Comparison of ENCODE assay signal across 10 mouse cellular contexts in genomic region chr7:110981036-110981435, GRCm38 (mm10). TPM values are rescaled to one million over a fixed set of nuclear protein-coding genes. Genes with fewer than 3 reads are reported as not detected.
A peak's percentile ranks its signal among the peaks of the same experiment; 100 is the strongest.
DNase-seq lines count a peak whose midpoint lies in the region; ATAC-seq and TF ChIP-seq lines count a peak whose summit lies in the region.
"Had no signal": no experiment of that assay in that cellular context is flagged by ENCODE, and none has a peak within 500 bp of the region (broad histone marks: within the 10 kb centered on the region; RNA-seq: fewer than 3 reads in every experiment).

No protein-coding gene starts in this region.

- TF ChIP-seq CTCF in lung, embryonic 14.5 days (IDR thresholded peaks at IDR 0.05; ENCODE audit: low read depth) = no peak
- no peak for TF ChIP-seq CTCF in lung, adult 2 months (IDR thresholded peaks at IDR 0.05; ENCODE audit: insufficient read depth, low read length)

- peak overlapping the region; percentile 28 for H3K4me3 ChIP-seq in lung, embryonic 14.5 days (ENCODE audit: low read depth, low read length)
- H3K4me3 ChIP-seq in lung, adult 2 months (replicated peaks; ENCODE audit: extremely low read depth, low read depth, low read length) = no peak overlapping the region
- H3K4me3 ChIP-seq in intestine, embryonic 15.5 days (replicated peaks) = peak overlapping the region; percentile 34
- H3K4me3 ChIP-seq: hindbrain, embryonic 13.5 days had no signal

- no peaks in the 10 kb centered on the region for H3K27me3 ChIP-seq in lung, embryonic 14.5 days (ENCODE audit: insufficient read depth, low read length)
- H3K27me3 ChIP-seq in intestine, embryonic 15.5 days (replicated peaks) = no peaks in the 10 kb centered on the region
- H3K27me3 ChIP-seq: hindbrain, embryonic 13.5 days had no signal

- no peak for TF ChIP-seq POLR2A in lung, adult 2 months (IDR thresholded peaks at IDR 0.05; ENCODE audit: borderline replicate concordance, extremely low read depth, low read depth, low read length)

- peak overlapping the region; percentile 52 for H3K4me2 ChIP-seq in lung, embryonic 14.5 days
- peak overlapping the region; percentile 58 for H3K4me2 ChIP-seq in intestine, embryonic 15.5 days (replicated peaks)
- H3K4me2 ChIP-seq: hindbrain, embryonic 13.5 days had no signal

- no peaks in the 10 kb centered on the region for H3K36me3 ChIP-seq in lung, embryonic 14.5 days (ENCODE audit: insufficient read depth)
- no peaks in the 10 kb centered on the region for H3K36me3 ChIP-seq in intestine, embryonic 15.5 days
- H3K36me3 ChIP-seq: hindbrain, embryonic 13.5 days had no signal

- H3K9ac ChIP-seq in lung, embryonic 14.5 days = no peak overlapping the region
- H3K9ac ChIP-seq in intestine, embryonic 15.5 days = peak overlapping the region; percentile 38
- H3K9ac ChIP-seq: hindbrain, embryonic 13.5 days had no signal

- no peaks in the 10 kb centered on the region for H3K9me3 ChIP-seq in lung, embryonic 14.5 days (ENCODE audit: low read depth, low read length)
- H3K9me3 ChIP-seq in intestine, embryonic 15.5 days = no peaks in the 10 kb centered on the region
- H3K9me3 ChIP-seq: hindbrain, embryonic 13.5 days had no signal

- 18% methylated on average over 8 of the region's 8 CpGs for WGBS in lung, embryonic 14.5 days
- WGBS in lung, adult 2 months = 30% methylated on average over 8 of the region's 8 CpGs
- WGBS in intestine, embryonic 15.5 days = 29% methylated on average over 8 of the region's 8 CpGs

- peak overlapping the region; percentile 93 for H3K27ac ChIP-seq in lung, embryonic 14.5 days (ENCODE audit: low read depth)
- H3K27ac ChIP-seq in intestine, embryonic 15.5 days = peak overlapping the region; percentile 98
- H3K27ac ChIP-seq: hindbrain, embryonic 13.5 days had no signal

- H3K4me1 ChIP-seq in lung, embryonic 14.5 days (ENCODE audit: insufficient read depth) = peaks cover 26% of the 10 kb centered on the region
- peaks cover 11% of the 10 kb centered on the region for H3K4me1 ChIP-seq in lung, adult 2 months (ENCODE audit: control insufficient read depth, insufficient read depth, low read length)
- peaks cover 25% of the 10 kb centered on the region for H3K4me1 ChIP-seq in intestine, embryonic 15.5 days (replicated peaks)

- DNase-seq in gastrocnemius, postnatal 10 days = peak; percentile 19
- DNase-seq in gastrocnemius, postnatal 4 days (ENCODE audit: low spot score in 2 of 2) = no peak
- DNase-seq in lung, embryonic 14.5 days = peak; percentile 87
- DNase-seq in lung, adult 2 months = no peak
- peak; percentile 44 to 83 for DNase-seq in lung, postnatal 4 days
- no peak for DNase-seq in c-Kit-positive CD71-positive TER-119-positive erythroid progenitor cells, embryonic 14.5 days (ENCODE audit: low spot score)
- DNase-seq in adrenal gland, adult 2 months = no peak
- DNase-seq: right cerebral cortex, postnatal 25 days had no signal

- ATAC-seq in lung, embryonic 14.5 days (ENCODE audit: insufficient read depth) = peak; percentile 71
- 0 out of 2 replicates have a peak, but pooled peaks have one; percentile 18 for ATAC-seq in intestine, embryonic 15.5 days

RNA-seq across cellular contexts. Expression of gene Mrvi1, which starts 1.2 kb away (rescaled TPM):
- total RNA-seq in gastrocnemius, postnatal 10 days (2021) = 1 to 10 TPM; 4.7 to 7.0 TPM
- 1 to 10 TPM; 9.0 to 9.2 TPM for total RNA-seq in gastrocnemius, postnatal 4 days (2021)
- 15.2 and 15.8 TPM in 2 replicates for polyA plus RNA-seq in lung, embryonic 14.5 days (2014; fragmentation: Nextera tagmentation; extraction: Ambion mirVana)
- polyA plus RNA-seq in lung, adult 2 months (2012; rRNA removed) = 7.0 and 10.8 TPM in 2 replicates
- polyA plus RNA-seq in intestine, embryonic 15.5 days (2015; fragmentation: Nextera tagmentation; extraction: Ambion mirVana) = 15.0 and 16.9 TPM in 2 replicates
- 10 to 100 TPM; 12.3 to 19.7 TPM for total RNA-seq in adrenal gland, adult 2 months (2021)
- 6.1 and 8.7 TPM in 2 replicates for polyA plus RNA-seq in adrenal gland, adult 2 months (2012; rRNA removed)

RNA-seq across cellular contexts. Expression of gene Ctr9, which starts 47.7 kb away (rescaled TPM):
- 10 to 100 TPM; 17.3 to 20.2 TPM for total RNA-seq in gastrocnemius, postnatal 10 days (2021)
- total RNA-seq in gastrocnemius, postnatal 4 days (2021) = 10 to 100 TPM; 27.2 to 30.3 TPM
- polyA plus RNA-seq in lung, embryonic 14.5 days (2014; fragmentation: Nextera tagmentation; extraction: Ambion mirVana) = 65.2 and 68.8 TPM in 2 replicates
- polyA plus RNA-seq in lung, adult 2 months (2012; rRNA removed) = 6.9 and 9.1 TPM in 2 replicates
- 51.3 and 54.6 TPM in 2 replicates for polyA plus RNA-seq in intestine, embryonic 15.5 days (2015; fragmentation: Nextera tagmentation; extraction: Ambion mirVana)
- 10 to 100 TPM; 33.7 to 52.0 TPM for total RNA-seq in adrenal gland, adult 2 months (2021)
- 3.2 and 3.4 TPM in 2 replicates for polyA plus RNA-seq in adrenal gland, adult 2 months (2012; rRNA removed)

Comparison
In these comparisons a context has a peak if more than half of its experiments do, and no peak if none do; other contexts are left out.
1. DNase-seq: peak in gastrocnemius, postnatal 10 days (single experiment), lung, embryonic 14.5 days (single experiment) and lung, postnatal 4 days (2 of 2); none in gastrocnemius, postnatal 4 days (0 of 2), lung, adult 2 months (single experiment), c-Kit-positive CD71-positive TER-119-positive erythroid progenitor cells, embryonic 14.5 days (single experiment) and adrenal gland, adult 2 months (single experiment).